Mouse (Mus musculus): Measurements from ENCODE around the gene Duoxa1. TPM values are rescaled to one million over a fixed set of nuclear protein-coding genes. Genes with fewer than 3 reads are reported as not detected.

Duoxa1 gene
- polyA plus RNA-seq, 1 experiment from 2014 or later, result 3.0 TPM

DNA sequence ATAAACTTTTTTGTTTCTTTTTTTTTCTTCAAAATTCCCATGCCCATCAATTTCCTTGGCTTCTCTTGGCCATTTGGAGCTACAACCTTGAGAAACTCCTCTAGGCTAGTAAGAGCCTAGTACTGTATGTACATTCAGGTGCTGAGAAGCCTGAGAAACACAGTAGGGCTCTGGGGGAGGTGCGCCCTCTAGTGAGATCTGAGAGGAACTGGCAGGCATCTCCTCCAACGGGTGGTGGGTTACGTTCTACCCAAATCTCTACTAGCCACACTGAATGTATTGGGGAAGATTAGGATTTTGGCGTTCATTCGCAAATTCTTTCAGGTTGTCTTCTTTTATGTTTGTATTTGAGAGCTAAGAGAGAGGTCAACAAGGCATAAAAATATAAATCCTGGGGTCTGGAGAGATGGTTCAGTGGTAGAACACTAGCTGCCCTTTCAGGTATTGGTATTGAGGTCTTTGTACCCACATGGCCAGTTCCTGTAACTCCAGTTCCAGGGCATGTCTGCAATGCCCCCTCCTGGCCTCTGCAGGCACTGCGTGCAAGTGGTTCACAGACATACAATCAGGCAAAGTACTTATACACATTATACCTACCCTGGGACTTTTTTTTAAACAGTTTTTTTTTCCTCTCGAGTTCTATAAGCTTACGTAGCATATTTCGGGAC is 10.8 kb downstream of the Duoxa1 start:
- Histone ChIP-seq H3K27me3 (ENCODE audit: control insufficient read depth, insufficient read depth, low read length) (peaks cover 60% of the 10 kb centered on the region), H3K4me3 (ENCODE audit: low read depth, low read length) (no peak overlapping the region; the same call in 1 of the 2 replicates), H3K9ac (replicated peaks; ENCODE audit: low read depth, low read length) (no peak overlapping the region), H3K9me3 (ENCODE audit: control insufficient read depth, low read depth, low read length) (no peaks in the 10 kb centered on the region), H3K36me3 (ENCODE audit: control insufficient read depth, insufficient read depth, low read length) (no peaks in the 10 kb centered on the region), H3K4me1 (ENCODE audit: control insufficient read depth, insufficient read depth, low read length) (peaks cover 15% of the 10 kb centered on the region; the same call in 1 of the 2 replicates), H3K4me2 (replicated peaks; ENCODE audit: low read depth, low read length) (no peak overlapping the region), H3K27ac (ENCODE audit: low read length) (no peak overlapping the region)
- WGBS, result 10% methylated on average over 9 of the region's 9 CpGs
- ATAC-seq (ENCODE audit: insufficient number of reproducible peaks, insufficient read depth, low FRiP score, low read depth), result no peak

DNA sequence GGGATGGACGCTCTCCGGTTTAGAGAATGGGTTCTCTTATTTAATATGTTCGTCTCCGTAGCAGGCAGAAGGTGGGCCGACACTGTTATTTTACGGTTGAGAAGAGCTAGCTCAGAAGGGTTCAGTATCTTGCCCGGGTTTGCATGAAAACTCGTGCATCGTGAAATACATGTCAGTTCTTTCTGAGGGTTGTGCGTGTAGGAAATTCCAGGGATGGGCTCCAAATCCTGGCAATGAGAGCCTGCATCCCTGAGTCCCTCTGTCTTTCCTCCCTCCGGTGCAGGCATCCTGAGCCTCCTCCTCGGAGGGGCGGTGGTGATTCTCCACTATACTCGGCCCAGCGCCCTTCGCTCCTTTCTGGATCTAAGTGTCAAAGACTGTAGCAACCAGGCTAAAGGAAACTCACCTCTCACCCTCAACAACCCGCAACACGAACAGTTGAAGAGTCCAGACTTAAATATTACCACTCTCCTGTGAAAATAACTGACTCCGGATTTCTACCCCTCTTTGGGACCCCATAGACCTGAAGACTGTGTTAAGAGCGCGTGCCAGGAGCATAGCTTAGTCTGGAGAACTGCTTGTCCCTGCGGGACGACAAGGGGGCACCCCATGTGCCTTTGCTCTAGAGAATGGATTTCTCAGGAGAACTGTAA is 11.5 kb downstream of the Duoxa1 start:
- peaks cover 15% of the 10 kb centered on the region; the same call in 1 of the 2 replicates for H3K4me1 ChIP-seq (ENCODE audit: control insufficient read depth, insufficient read depth, low read length)
- WGBS, result 10% methylated on average over 23 of the region's 23 CpGs

DNA sequence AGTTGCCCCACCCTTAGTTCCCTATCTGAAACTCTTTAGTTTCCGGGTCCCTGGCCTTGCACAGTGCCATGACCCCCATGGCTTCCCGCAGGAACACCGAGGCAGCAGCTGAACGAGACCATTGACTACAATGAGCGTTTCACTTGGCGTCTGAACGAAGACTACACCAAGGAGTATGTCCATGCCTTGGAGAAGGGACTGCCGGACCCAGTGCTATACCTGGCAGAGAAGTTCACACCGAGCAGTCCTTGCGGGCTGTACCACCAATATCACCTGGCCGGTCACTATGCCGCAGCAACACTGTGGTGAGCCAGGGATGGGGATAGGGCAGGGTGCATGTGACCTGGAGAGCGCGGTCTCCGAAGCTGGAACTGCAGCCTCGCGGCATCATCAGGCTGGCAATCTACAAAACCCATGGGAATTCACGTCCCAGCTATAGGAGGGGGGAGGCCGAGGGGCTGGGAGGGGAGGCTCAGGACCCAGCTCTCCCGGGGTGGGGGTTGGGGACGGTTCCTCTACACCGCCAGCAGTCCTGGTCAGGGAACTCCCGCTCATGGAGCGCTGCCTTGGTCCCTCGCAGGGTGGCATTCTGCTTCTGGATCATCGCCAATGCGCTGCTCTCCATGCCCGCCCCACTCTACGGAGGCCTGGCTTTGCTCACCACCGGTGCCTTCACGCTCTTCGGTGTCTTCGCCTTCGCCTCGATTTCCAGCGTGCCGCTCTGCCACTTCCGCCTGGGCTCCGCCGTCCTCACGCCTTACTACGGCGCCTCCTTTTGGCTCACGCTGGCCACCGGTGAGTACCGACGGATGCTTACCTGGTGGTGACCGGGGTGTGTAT is 12.2 kb downstream of the Duoxa1 start:
- WGBS, result under 1% methylated on average over 48 of the region's 48 CpGs
- no peak for ATAC-seq (ENCODE audit: insufficient number of reproducible peaks, insufficient read depth, low FRiP score, low read depth)

More for the DNA sequence above, 11.5 kb downstream of the Duoxa1 start:
- no peaks in the 10 kb centered on the region for H3K36me3 ChIP-seq (ENCODE audit: control insufficient read depth, insufficient read depth, low read length)
- no peaks in the 10 kb centered on the region for H3K9me3 ChIP-seq (ENCODE audit: control insufficient read depth, low read depth, low read length)
- ATAC-seq (ENCODE audit: insufficient number of reproducible peaks, insufficient read depth, low FRiP score, low read depth), result no peak
- no peak overlapping the region for H3K27ac ChIP-seq (ENCODE audit: low read length)
- H3K4me2 ChIP-seq (replicated peaks; ENCODE audit: low read depth, low read length), result peak overlapping the region; percentile 66
- no peak overlapping the region for H3K9ac ChIP-seq (replicated peaks; ENCODE audit: low read depth, low read length)
- H3K4me3 ChIP-seq (ENCODE audit: low read depth, low read length), result peak overlapping the region; percentile 24
- H3K27me3 ChIP-seq (ENCODE audit: control insufficient read depth, insufficient read depth, low read length), result peaks cover 63% of the 10 kb centered on the region

DNA sequence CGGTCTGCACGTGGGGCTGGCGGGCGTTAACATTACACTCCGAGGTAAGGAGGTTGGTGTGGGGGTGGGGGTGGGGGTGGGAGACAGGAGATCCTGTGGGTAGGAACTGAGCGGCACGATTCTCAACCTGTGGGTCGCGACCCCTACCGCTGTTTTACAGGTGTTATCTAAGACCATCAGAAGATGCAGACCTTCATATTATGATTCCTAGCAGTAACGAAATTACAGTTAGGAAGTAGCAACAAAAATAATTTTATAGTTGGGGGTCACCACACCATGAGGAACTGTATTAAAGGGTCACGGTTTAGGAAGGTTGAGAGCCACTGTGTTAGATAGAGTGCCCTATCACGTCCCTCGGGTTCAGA is 12.9 kb downstream of the Duoxa1 start:
- Histone ChIP-seq H3K36me3 (ENCODE audit: control insufficient read depth, insufficient read depth, low read length) (no peaks in the 10 kb centered on the region), H3K9ac (replicated peaks; ENCODE audit: low read depth, low read length) (no peak overlapping the region), H3K27ac (ENCODE audit: low read length) (no peak overlapping the region), H3K9me3 (ENCODE audit: control insufficient read depth, low read depth, low read length) (no peaks in the 10 kb centered on the region), H3K4me1 (ENCODE audit: control insufficient read depth, insufficient read depth, low read length) (peaks cover 15% of the 10 kb centered on the region; the same call in 1 of the 2 replicates), H3K4me2 (replicated peaks; ENCODE audit: low read depth, low read length) (no peak overlapping the region), H3K4me3 (ENCODE audit: low read depth, low read length) (no peak overlapping the region), H3K27me3 (ENCODE audit: control insufficient read depth, insufficient read depth, low read length) (peaks cover 65% of the 10 kb centered on the region)
- no peak for ATAC-seq (ENCODE audit: insufficient number of reproducible peaks, insufficient read depth, low FRiP score, low read depth)
- WGBS, result 8% methylated on average over 14 of the region's 14 CpGs

More for the DNA sequence above, 12.2 kb downstream of the Duoxa1 start:
- Histone ChIP-seq H3K4me1 (ENCODE audit: control insufficient read depth, insufficient read depth, low read length) (peaks cover 15% of the 10 kb centered on the region; the same call in 1 of the 2 replicates), H3K9ac (replicated peaks; ENCODE audit: low read depth, low read length) (no peak overlapping the region), H3K36me3 (ENCODE audit: control insufficient read depth, insufficient read depth, low read length) (no peaks in the 10 kb centered on the region), H3K9me3 (ENCODE audit: control insufficient read depth, low read depth, low read length) (no peaks in the 10 kb centered on the region), H3K4me3 (ENCODE audit: low read depth, low read length) (peak overlapping the region; percentile 24), H3K27ac (ENCODE audit: low read length) (no peak overlapping the region), H3K27me3 (ENCODE audit: control insufficient read depth, insufficient read depth, low read length) (peaks cover 65% of the 10 kb centered on the region), H3K4me2 (replicated peaks; ENCODE audit: low read depth, low read length) (peak overlapping the region; percentile 66)

GRCm38 (mm10) chr2:122299911-122300655 is 13.4 kb downstream of the Duoxa1 start:
- peaks cover 15% of the 10 kb centered on the region; the same call in 1 of the 2 replicates for H3K4me1 ChIP-seq (ENCODE audit: control insufficient read depth, insufficient read depth, low read length)
- WGBS, result 11% methylated on average over 14 of the region's 14 CpGs
- no peak overlapping the region for H3K9ac ChIP-seq (replicated peaks; ENCODE audit: low read depth, low read length)
- no peak overlapping the region for H3K4me3 ChIP-seq (ENCODE audit: low read depth, low read length)
- ATAC-seq (ENCODE audit: insufficient number of reproducible peaks, insufficient read depth, low FRiP score, low read depth), result no peak
- no peaks in the 10 kb centered on the region for H3K9me3 ChIP-seq (ENCODE audit: control insufficient read depth, low read depth, low read length)
- no peaks in the 10 kb centered on the region for H3K36me3 ChIP-seq (ENCODE audit: control insufficient read depth, insufficient read depth, low read length)
- no peak overlapping the region for H3K4me2 ChIP-seq (replicated peaks; ENCODE audit: low read depth, low read length)
- peaks cover 68% of the 10 kb centered on the region for H3K27me3 ChIP-seq (ENCODE audit: control insufficient read depth, insufficient read depth, low read length)
- no peak overlapping the region for H3K27ac ChIP-seq (ENCODE audit: low read length)

DNA sequence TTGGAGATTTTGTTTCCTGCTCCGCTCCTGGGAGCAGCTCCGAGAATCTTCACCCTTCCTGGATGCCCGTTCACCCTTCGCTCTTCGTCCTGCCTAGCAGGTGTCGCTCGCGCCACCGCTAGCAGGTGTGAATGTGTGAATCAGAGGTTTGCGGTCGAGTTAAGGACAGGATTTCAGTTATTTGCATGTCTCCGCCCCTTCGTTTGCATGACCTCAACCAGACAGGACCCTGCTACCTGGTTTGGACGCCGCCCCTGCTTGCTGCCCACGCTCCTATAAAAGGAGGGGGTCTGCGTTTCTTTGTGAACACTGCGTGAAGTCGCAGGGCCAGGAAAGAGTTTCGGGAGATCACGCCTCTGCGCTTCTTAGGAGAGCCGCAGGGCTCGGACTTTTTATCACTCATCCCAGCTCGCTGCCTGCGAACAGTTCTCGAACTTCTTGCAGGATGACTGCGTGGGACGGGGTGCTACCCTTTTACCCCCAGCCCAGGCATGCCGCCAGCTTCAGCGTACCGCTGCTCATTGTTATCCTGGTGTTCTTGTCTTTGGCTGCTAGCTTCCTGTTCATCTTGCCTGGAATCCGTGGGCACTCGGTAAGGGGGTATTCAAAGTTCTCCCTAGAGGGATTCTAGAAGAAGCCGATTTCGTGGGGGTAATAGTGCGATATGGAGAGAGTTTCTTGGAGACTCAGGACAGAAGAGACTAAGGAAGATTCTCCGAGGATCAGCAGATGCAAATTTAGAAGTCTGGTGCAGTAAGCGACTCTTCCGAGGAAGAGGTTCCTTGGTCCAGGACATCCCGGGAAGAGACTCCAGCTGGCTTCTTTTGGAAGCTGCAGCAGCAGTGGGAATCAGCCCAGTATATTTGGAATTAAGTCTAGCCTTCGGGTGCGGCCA is 14.7 kb downstream of the Duoxa1 start, which contains the start of gene Duoxa2:
Duoxa2 (plus strand) TSS at position 305 of the 895 bp plus-strand sequence.
- 0 out of 2 replicates have a peak, but pooled peaks have one; percentile 14 for ATAC-seq (ENCODE audit: insufficient number of reproducible peaks, insufficient read depth, low FRiP score, low read depth)

GRCm38 (mm10) chr2:122298096-122298499 is 15.4 kb downstream of the Duoxa1 start, which contains the start of gene Duox2:
TSS of gene Duox2 (minus strand) at chr2:122298449.
- Histone ChIP-seq H3K9ac (replicated peaks; ENCODE audit: low read depth, low read length) (no peak within 1 kb of the TSS), H3K9me3 (ENCODE audit: control insufficient read depth, low read depth, low read length) (no peaks in the 10 kb centered on the region), H3K36me3 (ENCODE audit: control insufficient read depth, insufficient read depth, low read length) (no peaks in the 10 kb centered on the region), H3K4me3 (ENCODE audit: low read depth, low read length) (peak within 1 kb of the TSS; percentile 14), H3K4me1 (ENCODE audit: control insufficient read depth, insufficient read depth, low read length) (peaks cover 15% of the 10 kb centered on the region; the same call in 1 of the 2 replicates), H3K4me2 (replicated peaks; ENCODE audit: low read depth, low read length) (peak within 1 kb of the TSS; percentile 28), H3K27ac (ENCODE audit: low read length) (no peak within 1 kb of the TSS), H3K27me3 (ENCODE audit: control insufficient read depth, insufficient read depth, low read length) (peaks cover 63% of the 10 kb centered on the region)
- WGBS, result 3% methylated on average over 13 of the region's 13 CpGs
- ATAC-seq (ENCODE audit: insufficient number of reproducible peaks, insufficient read depth, low FRiP score, low read depth), result no peak

More for the DNA sequence above, 14.7 kb downstream of the Duoxa1 start, which contains the start of gene Duoxa2:
- Histone ChIP-seq H3K27me3 (ENCODE audit: control insufficient read depth, insufficient read depth, low read length) (peaks cover 68% of the 10 kb centered on the region), H3K36me3 (ENCODE audit: control insufficient read depth, insufficient read depth, low read length) (no peaks in the 10 kb centered on the region), H3K9me3 (ENCODE audit: control insufficient read depth, low read depth, low read length) (no peaks in the 10 kb centered on the region), H3K4me3 (ENCODE audit: low read depth, low read length) (peak within 1 kb of the TSS; percentile 14), H3K4me1 (ENCODE audit: control insufficient read depth, insufficient read depth, low read length) (peaks cover 15% of the 10 kb centered on the region; the same call in 1 of the 2 replicates), H3K4me2 (replicated peaks; ENCODE audit: low read depth, low read length) (peak within 1 kb of the TSS; percentile 28), H3K27ac (ENCODE audit: low read length) (no peak within 1 kb of the TSS), H3K9ac (replicated peaks; ENCODE audit: low read depth, low read length) (no peak within 1 kb of the TSS)
- under 1% methylated on average over 43 of the region's 43 CpGs for WGBS
